Mouse (Mus musculus) liver, adult 2 months (tissue): ENCODE measurements around the gene Aplnr.

Experiments used
- CTCF ChIP-seq: fragments of 200-500 bp; IDR thresholded peaks from 2 replicates; pipeline ENCODE4 v1.5.1; 2011; ENCODE audit warnings: low read depth, low read length, control low read depth
- POLR2A ChIP-seq: fragments of 200-500 bp; IDR thresholded peaks from 2 replicates; pipeline ENCODE4 v1.6.1; 2011; ENCODE audit warnings: low read length, control low read depth; ENCODE audit not compliant: insufficient read depth; ENCODE audit errors: extremely low read depth

- no peak for TF ChIP-seq POLR2A
- no peak for TF ChIP-seq CTCF
Observed at GRCm38 (mm10) chr2:85187582-85188151, 51.6 kb downstream of the Aplnr start.
